In genomic region chr5:28038115-28038514, GRCm38 (mm10) we compare ENCODE assay signal across 9 mouse cellular contexts. TPM values are rescaled to one million over a fixed set of nuclear protein-coding genes. Genes with fewer than 3 reads are reported as not detected.
A peak's percentile ranks its signal among the peaks of the same experiment; 100 is the strongest.
DNase-seq lines count a peak whose midpoint lies in the region; ATAC-seq lines count a peak whose summit lies in the region.
"Had no signal": no experiment of that assay in that cellular context is flagged by ENCODE, and none has a peak within 500 bp of the region (broad histone marks: within the 10 kb centered on the region; RNA-seq: fewer than 3 reads in every experiment).

No protein-coding gene starts in this region.

- H3K27ac ChIP-seq in kidney, embryonic 14.5 days (ENCODE audit: low read depth, low read length), result no peak overlapping the region
- H3K27ac ChIP-seq: limb, embryonic 12.5 days had no signal

- WGBS in kidney, embryonic 14.5 days, result 40% methylated on average over 2 of the region's 2 CpGs

- H3K9ac ChIP-seq in kidney, embryonic 14.5 days (ENCODE audit: low read depth, low read length), result no peak overlapping the region
- H3K9ac ChIP-seq: limb, embryonic 12.5 days had no signal

- H3K4me2 ChIP-seq in kidney, embryonic 14.5 days (replicated peaks; ENCODE audit: low read depth, low read length), result no peak overlapping the region
- H3K4me2 ChIP-seq: limb, embryonic 12.5 days had no signal

- no peaks in the 10 kb centered on the region for H3K27me3 ChIP-seq in kidney, embryonic 14.5 days (ENCODE audit: control insufficient read depth, insufficient read depth, low read length)
- H3K27me3 ChIP-seq: limb, embryonic 12.5 days had no signal

- H3K4me3 ChIP-seq in kidney, embryonic 14.5 days (ENCODE audit: low read length), result no peak overlapping the region
- H3K4me3 ChIP-seq: limb, embryonic 12.5 days had no signal

- peak; percentile 14 to 17 for DNase-seq in left cerebral cortex, postnatal 14 days (ENCODE audit: low spot score in 2 of 2)
- DNase-seq in left cerebral cortex, adult 11 months (ENCODE audit: low spot score), result no peak
- peak; percentile 61 to 74 for DNase-seq in adrenal gland, adult 18-20 months (ENCODE audit: low spot score in 2 of 2)
- DNase-seq in gastrocnemius, postnatal 4 days (ENCODE audit: low spot score in 2 of 2), result peak; percentile 64 to 76
- peak; percentile 42 for DNase-seq in ovary, adult 18-20 months (ENCODE audit: low spot score)
- DNase-seq in layer of hippocampus, adult 9-11 months, result no peak

- peak; percentile 58 for ATAC-seq in kidney, embryonic 14.5 days (ENCODE audit: low FRiP score, low TSS enrichment)
- no peak for ATAC-seq in erythroid progenitor cell, adult 5-6 weeks (replicated peaks; ENCODE audit: low FRiP score, poor library complexity, severe bottlenecking)

- H3K9me3 ChIP-seq in kidney, embryonic 14.5 days (ENCODE audit: control insufficient read depth, low read length), result no peaks in the 10 kb centered on the region
- H3K9me3 ChIP-seq: limb, embryonic 12.5 days had no signal

- 0 out of 2 replicates have a peak, but pooled peaks cover 5% of the 10 kb centered on the region for H3K4me1 ChIP-seq in kidney, embryonic 14.5 days (ENCODE audit: control insufficient read depth, insufficient read depth, low read length)

- intact Hi-C loops in left cerebral cortex, postnatal 14 days (cut with DNase I), result no loop called here

- no peaks in the 10 kb centered on the region for H3K36me3 ChIP-seq in kidney, embryonic 14.5 days (ENCODE audit: control insufficient read depth, insufficient read depth, low read length)
- H3K36me3 ChIP-seq: limb, embryonic 12.5 days had no signal

RNA-seq across cellular contexts. Expression of gene Insig1, which starts 33.0 kb away (rescaled TPM):
- total RNA-seq in left cerebral cortex, postnatal 14 days (2021), result 10 to 100 TPM; 71.4 to 76.6 TPM
- 100 to 1,000 TPM; 143 to 408 TPM for total RNA-seq in adrenal gland, adult 18-20 months (2021)
- total RNA-seq in gastrocnemius, postnatal 4 days (2021), result 10 to 100 TPM; 42.4 to 51.0 TPM
- 40.9 and 68.4 TPM in 2 replicates for polyA plus RNA-seq in kidney, embryonic 14.5 days (2014; fragmentation: Nextera tagmentation; extraction: Ambion mirVana)
- 6.5 and 13.0 TPM in 2 replicates for total RNA-seq in erythroid progenitor cell, adult 5-6 weeks (2015; ENCODE audit: low replicate concordance)
- total RNA-seq in erythroid progenitor cell, adult 5-6 weeks (2017; ENCODE audit: low replicate concordance), result 7.7 and 15.4 TPM in 2 replicates

Comparison
In these comparisons a context has a peak if more than half of its experiments do, and no peak if none do; other contexts are left out.
1. DNase-seq: peak in left cerebral cortex, postnatal 14 days (2 of 2), adrenal gland, adult 18-20 months (2 of 2), gastrocnemius, postnatal 4 days (2 of 2) and ovary, adult 18-20 months (single experiment); none in left cerebral cortex, adult 11 months (single experiment) and layer of hippocampus, adult 9-11 months (single experiment).